Mouse (Mus musculus) brain, embryonic 18.5 days (tissue): Measurements from ENCODE around the gene Mrps30.
"Not testable (repeated sequence)": the region's sequence is repeated elsewhere in the genome, so short reads cannot be mapped to it uniquely, and the experiment has no call there.

ENCODE experiments used
- DNase-seq: peaks from one replicate; pipeline ENCODE4 v3.0.0-alpha.2; 2012; ENCODE audit warnings: low read depth, low spot score

Mrps30 gene

GRCm38 (mm10) chr13:118386511-118387447, at the start of gene Mrps30, which contains the start of gene B430218F22Rik:
TSS of gene Mrps30 (minus strand) at chr13:118387252.
TSS of gene B430218F22Rik (plus strand) at chr13:118386630.
- DNase-seq, result peak; percentile 93

- DNase-seq, result no peak
Observed at GRCm38 (mm10) chr13:118420847-118421246, 33.8 kb upstream of the Mrps30 start.

GRCm38 (mm10) chr13:118420408-118420807, 33.4 kb upstream of the Mrps30 start:
- DNase-seq, result no peak

GRCm38 (mm10) chr13:118418163-118418562, 31.1 kb upstream of the Mrps30 start:
- no peak for DNase-seq

- no peak for DNase-seq
Observed at GRCm38 (mm10) chr13:118411297-118411992, 24.4 kb upstream of the Mrps30 start.

- DNase-seq, result peak; percentile 62
Observed at GRCm38 (mm10) chr13:118403544-118403943, 16.5 kb upstream of the Mrps30 start.

- DNase-seq, result no peak
Observed at GRCm38 (mm10) chr13:118400340-118400739, 13.3 kb upstream of the Mrps30 start.

GRCm38 (mm10) chr13:118395803-118396202, 8.8 kb upstream of the Mrps30 start:
- DNase-seq, result no peak

- DNase-seq, result not testable (repeated sequence)
Observed at GRCm38 (mm10) chr13:118387448-118387801, 373 bp upstream of the Mrps30 start.

GRCm38 (mm10) chr13:118380381-118380780, 6.7 kb downstream of the Mrps30 start:
- DNase-seq, result no peak

GRCm38 (mm10) chr13:118379155-118379554, 7.9 kb downstream of the Mrps30 start:
- DNase-seq, result no peak

GRCm38 (mm10) chr13:118372871-118373270, 14.2 kb downstream of the Mrps30 start:
- DNase-seq, result no peak

GRCm38 (mm10) chr13:118365774-118366173, 21.3 kb downstream of the Mrps30 start:
- no peak for DNase-seq

GRCm38 (mm10) chr13:118363342-118363741, 23.7 kb downstream of the Mrps30 start:
- DNase-seq, result no peak

GRCm38 (mm10) chr13:118350870-118351269, 36.2 kb downstream of the Mrps30 start:
- no peak for DNase-seq

GRCm38 (mm10) chr13:118350257-118350656, 36.8 kb downstream of the Mrps30 start:
- peak; percentile 52 for DNase-seq
